Mouse (Mus musculus): Measurements from ENCODE around the gene B4gat1. TPM values are rescaled to one million over a fixed set of nuclear protein-coding genes. Genes with fewer than 3 reads are reported as not detected.

B4gat1 gene
- polyA plus RNA-seq, 1 experiment from 2014 or later, result 19.1 TPM

GRCm38 (mm10) chr19:5089324-5089723 lies 50.7 kb downstream of the B4gat1 start:
- Histone ChIP-seq H3K9me3 (ENCODE audit: control insufficient read depth, low read length) (no peaks in the 10 kb centered on the region), H3K27me3 (replicated peaks; ENCODE audit: control insufficient read depth, insufficient read depth, low read length) (peaks cover 22% of the 10 kb centered on the region), H3K27ac (ENCODE audit: low read depth, low read length) (no peak overlapping the region), H3K4me1 (replicated peaks; ENCODE audit: control insufficient read depth, insufficient read depth, low read length) (peaks cover 20% of the 10 kb centered on the region), H3K4me3 (ENCODE audit: low read depth, low read length) (peak overlapping the region; percentile 79), H3K4me2 (peak overlapping the region; percentile 88), H3K9ac (ENCODE audit: low read depth, low read length) (no peak overlapping the region; the same call in 1 of the 2 replicates), H3K36me3 (ENCODE audit: control insufficient read depth, insufficient read depth, low read length) (peaks cover 9% of the 10 kb centered on the region)
- ATAC-seq (replicated peaks; ENCODE audit: low FRiP score) (no peak), DNase-seq (ENCODE audit: low spot score) (no peak)
- 87% methylated on average over 4 of the region's 4 CpGs for WGBS

Other genes starting within 250 kb of the B4gat1 start
- gene Rbm4, start 244.9 kb upstream of the B4gat1 start, polyA plus RNA-seq (2014; fragmentation: Nextera tagmentation; extraction: Ambion mirVana), result 49.9 and 54.0 TPM in 2 replicates
- 19.4 and 30.1 TPM in 2 replicates for gene Gm21992, start 227.2 kb upstream of the B4gat1 start, polyA plus RNA-seq (2014; fragmentation: Nextera tagmentation; extraction: Ambion mirVana)
- 92.4 and 104 TPM in 2 replicates for gene Rbm14, start 227.2 kb upstream of the B4gat1 start, polyA plus RNA-seq (2014; fragmentation: Nextera tagmentation; extraction: Ambion mirVana)
- gene Ccs, start 199.5 kb upstream of the B4gat1 start, polyA plus RNA-seq (2014; fragmentation: Nextera tagmentation; extraction: Ambion mirVana), result 46.2 and 49.8 TPM in 2 replicates
- 0.05 TPM in 1 of 2 replicates, not detected in the other for gene Ccdc87, start 199.5 kb upstream of the B4gat1 start, polyA plus RNA-seq (2014; fragmentation: Nextera tagmentation; extraction: Ambion mirVana)
- 13.2 and 13.3 TPM in 2 replicates for gene Ctsf, start 183.7 kb upstream of the B4gat1 start, polyA plus RNA-seq (2014; fragmentation: Nextera tagmentation; extraction: Ambion mirVana)
- 1.9 and 2.1 TPM in 2 replicates for gene Actn3, start 160.9 kb upstream of the B4gat1 start, polyA plus RNA-seq (2014; fragmentation: Nextera tagmentation; extraction: Ambion mirVana)
- gene Zdhhc24, start 160.2 kb upstream of the B4gat1 start, polyA plus RNA-seq (2014; fragmentation: Nextera tagmentation; extraction: Ambion mirVana), result 12.2 and 13.6 TPM in 2 replicates
- 1.2 and 2.5 TPM in 2 replicates for gene Bbs1, start 132.2 kb upstream of the B4gat1 start, polyA plus RNA-seq (2014; fragmentation: Nextera tagmentation; extraction: Ambion mirVana)
- gene Dpp3, start 110.5 kb upstream of the B4gat1 start, polyA plus RNA-seq (2014; fragmentation: Nextera tagmentation; extraction: Ambion mirVana), result 114 and 131 TPM in 2 replicates
- gene Peli3, start 95.7 kb upstream of the B4gat1 start, polyA plus RNA-seq (2014; fragmentation: Nextera tagmentation; extraction: Ambion mirVana), result 0.34 and 0.39 TPM in 2 replicates
- gene Mrpl11, start 76.7 kb upstream of the B4gat1 start, polyA plus RNA-seq (2014; fragmentation: Nextera tagmentation; extraction: Ambion mirVana), result 138 and 139 TPM in 2 replicates
- gene Npas4, start 48.5 kb upstream of the B4gat1 start, polyA plus RNA-seq (2014; fragmentation: Nextera tagmentation; extraction: Ambion mirVana), result 0.04 TPM in 1 of 2 replicates, not detected in the other
- 6.2 and 6.6 TPM in 2 replicates for gene Slc29a2, start 15.0 kb upstream of the B4gat1 start, polyA plus RNA-seq (2014; fragmentation: Nextera tagmentation; extraction: Ambion mirVana)
- gene AC124502.3, start 65 bp downstream of the B4gat1 start, polyA plus RNA-seq (2014; fragmentation: Nextera tagmentation; extraction: Ambion mirVana), result 1.1 TPM in 2 replicates
- gene Brms1, start 2.5 kb downstream of the B4gat1 start, polyA plus RNA-seq (2014; fragmentation: Nextera tagmentation; extraction: Ambion mirVana), result 61.2 and 61.3 TPM in 2 replicates
- gene Rin1, start 11.7 kb downstream of the B4gat1 start, polyA plus RNA-seq (2014; fragmentation: Nextera tagmentation; extraction: Ambion mirVana), result 1.3 and 1.4 TPM in 2 replicates
- gene Cd248, start 29.3 kb downstream of the B4gat1 start, polyA plus RNA-seq (2014; fragmentation: Nextera tagmentation; extraction: Ambion mirVana), result 28.6 and 29.3 TPM in 2 replicates
- gene Tmem151a, start 46.7 kb downstream of the B4gat1 start, polyA plus RNA-seq (2014; fragmentation: Nextera tagmentation; extraction: Ambion mirVana), result 2.6 TPM in 2 replicates
- 77.8 and 83.4 TPM in 2 replicates for gene Yif1a, start 49.7 kb downstream of the B4gat1 start, polyA plus RNA-seq (2014; fragmentation: Nextera tagmentation; extraction: Ambion mirVana)
- gene Cnih2, start 59.7 kb downstream of the B4gat1 start, polyA plus RNA-seq (2014; fragmentation: Nextera tagmentation; extraction: Ambion mirVana), result 8.4 and 9.5 TPM in 2 replicates
- 180 and 185 TPM in 2 replicates for gene Rab1b, start 68.2 kb downstream of the B4gat1 start, polyA plus RNA-seq (2014; fragmentation: Nextera tagmentation; extraction: Ambion mirVana)
- gene Klc2, start 79.7 kb downstream of the B4gat1 start, polyA plus RNA-seq (2014; fragmentation: Nextera tagmentation; extraction: Ambion mirVana), result 7.3 and 8.3 TPM in 2 replicates
- 27.0 and 30.3 TPM in 2 replicates for gene Pacs1, start 234.3 kb downstream of the B4gat1 start, polyA plus RNA-seq (2014; fragmentation: Nextera tagmentation; extraction: Ambion mirVana)

Data from liver, embryonic 11.5 days (tissue).